Mouse (Mus musculus) spleen, postnatal 4 days (tissue): ENCODE measurements around the gene 2310057M21Rik.

Source experiments
- DNase-seq, 2 experiments: peaks; one replicate each; pipeline ENCODE4 v3.0.0; 2022; ENCODE audit warnings: low spot score in 2 of 2

2310057M21Rik gene

GRCm38 (mm10) chr7:131322192-131322591, 40.4 kb downstream of the 2310057M21Rik start, which contains the start of gene Cuzd1:
TSS of gene Cuzd1 (minus strand) at chr7:131322292.
- no peak for DNase-seq

GRCm38 (mm10) chr7:131318340-131318739, 44.2 kb downstream of the 2310057M21Rik start:
- DNase-seq: no peak

- DNase-seq: no peak
Measured at GRCm38 (mm10) chr7:131317587-131317986, 45.0 kb downstream of the 2310057M21Rik start.

DNA sequence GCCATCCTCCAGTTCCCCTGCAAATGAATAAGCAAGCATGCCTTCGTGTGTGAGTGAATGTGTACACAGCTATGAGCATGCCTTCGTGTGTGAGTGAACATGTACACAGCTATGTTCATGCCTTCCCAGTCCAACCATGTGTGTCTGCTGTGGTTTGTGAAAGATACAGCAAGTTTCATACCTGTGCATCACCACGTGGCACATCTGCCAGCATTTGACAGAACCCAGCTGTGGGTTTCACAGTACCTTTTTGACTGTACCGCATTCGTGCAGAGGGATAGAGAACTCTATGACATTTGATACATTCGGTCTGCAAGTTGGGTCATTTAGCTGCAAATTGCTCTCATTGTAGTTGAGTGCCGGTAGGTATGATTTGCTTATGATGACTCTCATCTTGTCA, 48.1 kb downstream of the 2310057M21Rik start:
- no peak for DNase-seq

GRCm38 (mm10) chr7:131306733-131307132, 55.8 kb downstream of the 2310057M21Rik start:
- DNase-seq: no peak

GRCm38 (mm10) chr7:131303340-131303739, 59.2 kb downstream of the 2310057M21Rik start:
- DNase-seq: no peak

GRCm38 (mm10) chr7:131297151-131297550, 65.4 kb downstream of the 2310057M21Rik start:
- no peak for DNase-seq
